Mouse (Mus musculus): ENCODE measurements at regions not wholly inside any gene's neighbourhood (a gene's known extent, or its start where the extent isn't known, plus 50 kb on each side); places are given as distances from the start of the nearest gene placed in this dataset.

GRCm38 (mm10) chr13:84639087-84640022 lies 417.3 kb downstream of the Tmem161b start:
- no peaks in the 10 kb centered on the region for H3K27me3 ChIP-seq (replicated peaks)
- TF ChIP-seq FLI1 (IDR thresholded peaks at IDR 0.05; ENCODE audit: low read length) (no peak), GATA1 (IDR thresholded peaks at IDR 0.05; ENCODE audit: borderline replicate concordance, low read length) (no peak)
- H3K4me1 ChIP-seq, result peaks cover 8% of the 10 kb centered on the region; the same call in 1 of the 2 replicates
- no peaks in the 10 kb centered on the region for H3K9me3 ChIP-seq
- H3K36me3 ChIP-seq (replicated peaks; ENCODE audit: low read length), result no peaks in the 10 kb centered on the region
- no peak overlapping the region for H3K4me3 ChIP-seq (replicated peaks)

- no peak for TF ChIP-seq FLI1 (IDR thresholded peaks at IDR 0.05; ENCODE audit: low read length)
- TF ChIP-seq GATA1 (IDR thresholded peaks at IDR 0.05; ENCODE audit: borderline replicate concordance, low read length), result no peak
- Histone ChIP-seq H3K36me3 (replicated peaks; ENCODE audit: low read length) (no peaks in the 10 kb centered on the region), H3K4me1 (peaks cover 29% of the 10 kb centered on the region), H3K9me3 (no peaks in the 10 kb centered on the region), H3K27me3 (replicated peaks) (no peaks in the 10 kb centered on the region), H3K4me3 (replicated peaks) (no peak overlapping the region)
Observed at GRCm38 (mm10) chr13:84644024-84644423, 421.9 kb downstream of the Tmem161b start.

GRCm38 (mm10) chr13:84646899-84647298 lies 424.8 kb downstream of the Tmem161b start:
- peaks cover 29% of the 10 kb centered on the region for H3K4me1 ChIP-seq
- H3K9me3 ChIP-seq, result no peaks in the 10 kb centered on the region
- H3K27me3 ChIP-seq (replicated peaks), result no peaks in the 10 kb centered on the region
- H3K4me3 ChIP-seq (replicated peaks), result peak overlapping the region; percentile 53
- no peaks in the 10 kb centered on the region for H3K36me3 ChIP-seq (replicated peaks; ENCODE audit: low read length)
- TF ChIP-seq FLI1 (IDR thresholded peaks at IDR 0.05; ENCODE audit: low read length) (no peak), GATA1 (IDR thresholded peaks at IDR 0.05; ENCODE audit: borderline replicate concordance, low read length) (no peak)

GRCm38 (mm10) chr13:84648056-84648455 lies 426.0 kb downstream of the Tmem161b start:
- Histone ChIP-seq H3K4me1 (peaks cover 29% of the 10 kb centered on the region), H3K27me3 (replicated peaks) (no peaks in the 10 kb centered on the region), H3K36me3 (replicated peaks; ENCODE audit: low read length) (no peaks in the 10 kb centered on the region), H3K4me3 (replicated peaks) (no peak overlapping the region), H3K9me3 (no peaks in the 10 kb centered on the region)
- TF ChIP-seq FLI1 (IDR thresholded peaks at IDR 0.05; ENCODE audit: low read length) (no peak), GATA1 (IDR thresholded peaks at IDR 0.05; ENCODE audit: borderline replicate concordance, low read length) (no peak)

GRCm38 (mm10) chr13:84663967-84664366 lies 441.9 kb downstream of the Tmem161b start:
- Histone ChIP-seq H3K27me3 (replicated peaks) (no peaks in the 10 kb centered on the region), H3K9me3 (0 out of 2 replicates have a peak, but pooled peaks cover 3% of the 10 kb centered on the region), H3K4me3 (replicated peaks) (no peak overlapping the region), H3K4me1 (no peaks in the 10 kb centered on the region), H3K36me3 (replicated peaks; ENCODE audit: low read length) (no peaks in the 10 kb centered on the region)
- no peak for TF ChIP-seq GATA1 (IDR thresholded peaks at IDR 0.05; ENCODE audit: borderline replicate concordance, low read length)

GRCm38 (mm10) chr13:84680971-84681370 lies 458.9 kb downstream of the Tmem161b start:
- no peaks in the 10 kb centered on the region for H3K27me3 ChIP-seq (replicated peaks)
- no peaks in the 10 kb centered on the region for H3K4me1 ChIP-seq
- no peaks in the 10 kb centered on the region for H3K9me3 ChIP-seq
- H3K4me3 ChIP-seq (replicated peaks), result no peak overlapping the region
- TF ChIP-seq FLI1 (IDR thresholded peaks at IDR 0.05; ENCODE audit: low read length), result no peak
- no peak for TF ChIP-seq GATA1 (IDR thresholded peaks at IDR 0.05; ENCODE audit: borderline replicate concordance, low read length)
- no peaks in the 10 kb centered on the region for H3K36me3 ChIP-seq (replicated peaks; ENCODE audit: low read length)

GRCm38 (mm10) chr13:84685930-84686329 lies 463.8 kb downstream of the Tmem161b start:
- no peaks in the 10 kb centered on the region for H3K27me3 ChIP-seq (replicated peaks)
- no peaks in the 10 kb centered on the region for H3K9me3 ChIP-seq
- TF ChIP-seq GATA1 (IDR thresholded peaks at IDR 0.05; ENCODE audit: borderline replicate concordance, low read length) (no peak), FLI1 (IDR thresholded peaks at IDR 0.05; ENCODE audit: low read length) (no peak)
- no peaks in the 10 kb centered on the region for H3K36me3 ChIP-seq (replicated peaks; ENCODE audit: low read length)
- H3K4me3 ChIP-seq (replicated peaks), result no peak overlapping the region
- H3K4me1 ChIP-seq, result no peaks in the 10 kb centered on the region

- Histone ChIP-seq H3K4me3 (replicated peaks) (no peak overlapping the region), H3K9me3 (no peaks in the 10 kb centered on the region), H3K4me1 (no peaks in the 10 kb centered on the region), H3K36me3 (replicated peaks; ENCODE audit: low read length) (no peaks in the 10 kb centered on the region), H3K27me3 (replicated peaks) (no peaks in the 10 kb centered on the region)
- no peak for TF ChIP-seq FLI1 (IDR thresholded peaks at IDR 0.05; ENCODE audit: low read length)
- TF ChIP-seq GATA1 (IDR thresholded peaks at IDR 0.05; ENCODE audit: borderline replicate concordance, low read length), result no peak
Observed at GRCm38 (mm10) chr13:84693462-84693861, 471.4 kb downstream of the Tmem161b start.

GRCm38 (mm10) chr13:84698472-84699080 lies 476.5 kb downstream of the Tmem161b start:
- Histone ChIP-seq H3K27me3 (replicated peaks) (no peaks in the 10 kb centered on the region), H3K4me3 (replicated peaks) (no peak overlapping the region), H3K36me3 (replicated peaks; ENCODE audit: low read length) (no peaks in the 10 kb centered on the region), H3K4me1 (no peaks in the 10 kb centered on the region), H3K9me3 (no peaks in the 10 kb centered on the region)
- no peak for TF ChIP-seq FLI1 (IDR thresholded peaks at IDR 0.05; ENCODE audit: low read length)
- no peak for TF ChIP-seq GATA1 (IDR thresholded peaks at IDR 0.05; ENCODE audit: borderline replicate concordance, low read length)

- Histone ChIP-seq H3K9me3 (0 out of 2 replicates have a peak, but pooled peaks cover 2% of the 10 kb centered on the region), H3K36me3 (replicated peaks; ENCODE audit: low read length) (no peaks in the 10 kb centered on the region), H3K4me1 (no peaks in the 10 kb centered on the region), H3K4me3 (replicated peaks) (no peak overlapping the region), H3K27me3 (replicated peaks) (no peaks in the 10 kb centered on the region)
- TF ChIP-seq FLI1 (IDR thresholded peaks at IDR 0.05; ENCODE audit: low read length), result no peak
- TF ChIP-seq GATA1 (IDR thresholded peaks at IDR 0.05; ENCODE audit: borderline replicate concordance, low read length), result no peak
Observed at GRCm38 (mm10) chr13:84741231-84741630, 448.0 kb upstream of the Ccnh start.

Measured in megakaryocyte, embryonic 14.5 days (primary cell).